Mouse (Mus musculus): ENCODE measurements at regions not wholly inside any gene's neighbourhood (a gene's known extent, or its start where the extent isn't known, plus 50 kb on each side); places are given as distances from the start of the nearest gene placed in this dataset.

GRCm38 (mm10) chr2:139220757-139221400 is 272.8 kb upstream of the Sptlc3 start:
- Histone ChIP-seq H3K27ac (no peak overlapping the region; the same call in 1 of the 2 replicates), H3K4me3 (no peak overlapping the region)
- no peak; the same call in 1 of the 2 replicates for TF ChIP-seq CTCF (IDR thresholded peaks at IDR 0.05)
- intact Hi-C loops (cut with DNase I): no loop called here
- peak; percentile 14 to 25 for DNase-seq (ENCODE audit: extremely low spot score in 1 of 2, low spot score in 2 of 2)

- Histone ChIP-seq H3K4me3 (no peak overlapping the region), H3K27ac (no peak overlapping the region)
- intact Hi-C loops (cut with DNase I): no loop called here
- no peak for DNase-seq (ENCODE audit: extremely low spot score in 1 of 2, low spot score in 2 of 2)
- no peak for TF ChIP-seq CTCF (IDR thresholded peaks at IDR 0.05)
Measured at GRCm38 (mm10) chr2:139230453-139230852, 263.3 kb upstream of the Sptlc3 start.

GRCm38 (mm10) chr2:139250138-139250537 is 243.6 kb upstream of the Sptlc3 start:
- intact Hi-C loops (cut with DNase I): no loop called here
- no peak for TF ChIP-seq CTCF (IDR thresholded peaks at IDR 0.05)
- Histone ChIP-seq H3K4me3 (no peak overlapping the region), H3K27ac (no peak overlapping the region)
- DNase-seq (ENCODE audit: extremely low spot score in 1 of 2, low spot score in 2 of 2): no peak

GRCm38 (mm10) chr2:139267119-139267518 is 226.6 kb upstream of the Sptlc3 start:
- TF ChIP-seq CTCF (IDR thresholded peaks at IDR 0.05): no peak
- intact Hi-C loops (cut with DNase I): loop anchor here (5.0 kb wide), 1 partner anchor 270 kb away; no protein-coding TSS in a partner anchor
- DNase-seq (ENCODE audit: extremely low spot score in 1 of 2, low spot score in 2 of 2): no peak
- no peak overlapping the region for H3K27ac ChIP-seq
- H3K4me3 ChIP-seq: no peak overlapping the region

GRCm38 (mm10) chr2:139276581-139276980 is 217.1 kb upstream of the Sptlc3 start:
- no peak overlapping the region for H3K4me3 ChIP-seq
- TF ChIP-seq CTCF (IDR thresholded peaks at IDR 0.05): no peak
- intact Hi-C loops (cut with DNase I): no loop called here
- no peak for DNase-seq (ENCODE audit: extremely low spot score in 1 of 2, low spot score in 2 of 2)
- H3K27ac ChIP-seq: no peak overlapping the region

- Histone ChIP-seq H3K27ac (no peak overlapping the region), H3K4me3 (no peak overlapping the region)
- intact Hi-C loops (cut with DNase I): no loop called here
- no peak for TF ChIP-seq CTCF (IDR thresholded peaks at IDR 0.05)
- DNase-seq (ENCODE audit: extremely low spot score in 1 of 2, low spot score in 2 of 2): peak; percentile 15 to 44
Measured at GRCm38 (mm10) chr2:139277571-139277970, 216.1 kb upstream of the Sptlc3 start.

- intact Hi-C loops (cut with DNase I): no loop called here
- TF ChIP-seq CTCF (IDR thresholded peaks at IDR 0.05): no peak
- H3K27ac ChIP-seq: no peak overlapping the region
- no peak for DNase-seq (ENCODE audit: extremely low spot score in 1 of 2, low spot score in 2 of 2)
- no peak overlapping the region for H3K4me3 ChIP-seq
Measured at GRCm38 (mm10) chr2:139281056-139281455, 212.7 kb upstream of the Sptlc3 start.

GRCm38 (mm10) chr2:139284315-139284714 is 209.4 kb upstream of the Sptlc3 start:
- intact Hi-C loops (cut with DNase I): no loop called here
- Histone ChIP-seq H3K27ac (no peak overlapping the region), H3K4me3 (no peak overlapping the region)
- TF ChIP-seq CTCF (IDR thresholded peaks at IDR 0.05): no peak; the same call in 1 of the 2 replicates
- no peak for DNase-seq (ENCODE audit: extremely low spot score in 1 of 2, low spot score in 2 of 2)

GRCm38 (mm10) chr2:139286446-139286845 is 207.3 kb upstream of the Sptlc3 start:
- intact Hi-C loops (cut with DNase I): no loop called here
- H3K27ac ChIP-seq: no peak overlapping the region

GRCm38 (mm10) chr2:139298541-139299152 is 195.1 kb upstream of the Sptlc3 start:
- no peak overlapping the region for H3K27ac ChIP-seq
- intact Hi-C loops (cut with DNase I): no loop called here
- TF ChIP-seq CTCF (IDR thresholded peaks at IDR 0.05): no peak
- no peak for DNase-seq (ENCODE audit: extremely low spot score in 1 of 2, low spot score in 2 of 2)
- H3K4me3 ChIP-seq: no peak overlapping the region

More at GRCm38 (mm10) chr2:139286446-139286845, 207.3 kb upstream of the Sptlc3 start:
- no peak for DNase-seq (ENCODE audit: extremely low spot score in 1 of 2, low spot score in 2 of 2)
- H3K4me3 ChIP-seq: no peak overlapping the region
- TF ChIP-seq CTCF (IDR thresholded peaks at IDR 0.05): no peak

- H3K4me3 ChIP-seq: no peak overlapping the region
- H3K27ac ChIP-seq: no peak overlapping the region
- no peak for TF ChIP-seq CTCF (IDR thresholded peaks at IDR 0.05)
- intact Hi-C loops (cut with DNase I): no loop called here
- no peak for DNase-seq (ENCODE audit: extremely low spot score in 1 of 2, low spot score in 2 of 2)
Measured at GRCm38 (mm10) chr2:139311401-139311812, 182.3 kb upstream of the Sptlc3 start.

GRCm38 (mm10) chr2:139312053-139312452 is 181.7 kb upstream of the Sptlc3 start:
- H3K4me3 ChIP-seq: no peak overlapping the region
- intact Hi-C loops (cut with DNase I): no loop called here
- TF ChIP-seq CTCF (IDR thresholded peaks at IDR 0.05): no peak
- no peak for DNase-seq (ENCODE audit: extremely low spot score in 1 of 2, low spot score in 2 of 2)
- H3K27ac ChIP-seq: no peak overlapping the region

- intact Hi-C loops (cut with DNase I): no loop called here
- Histone ChIP-seq H3K27ac (no peak overlapping the region), H3K4me3 (no peak overlapping the region)
- TF ChIP-seq CTCF (IDR thresholded peaks at IDR 0.05): no peak
- DNase-seq (ENCODE audit: extremely low spot score in 1 of 2, low spot score in 2 of 2): no peak
Measured at GRCm38 (mm10) chr2:139322509-139322908, 171.2 kb upstream of the Sptlc3 start.

Measured in left cerebral cortex, adult 2 months (tissue).